Mouse (Mus musculus) spleen, postnatal 0 days (tissue): ENCODE measurements around the gene Adam15. TPM values are rescaled to one million over a fixed set of nuclear protein-coding genes. Genes with fewer than 3 reads are reported as not detected.

Experiments
- polyA plus RNA-seq: library from polyadenylated mRNA; unstranded; fragments of >200 nt; fragmentation: Nextera tagmentation; extraction: Ambion mirVana; gene quantifications from 2 replicates; pipeline ENCODE4 v1.2.1, GENCODE M21; 2015

Adam15 gene
- 32.1 and 39.1 TPM in 2 replicates for polyA plus RNA-seq

DNA sequence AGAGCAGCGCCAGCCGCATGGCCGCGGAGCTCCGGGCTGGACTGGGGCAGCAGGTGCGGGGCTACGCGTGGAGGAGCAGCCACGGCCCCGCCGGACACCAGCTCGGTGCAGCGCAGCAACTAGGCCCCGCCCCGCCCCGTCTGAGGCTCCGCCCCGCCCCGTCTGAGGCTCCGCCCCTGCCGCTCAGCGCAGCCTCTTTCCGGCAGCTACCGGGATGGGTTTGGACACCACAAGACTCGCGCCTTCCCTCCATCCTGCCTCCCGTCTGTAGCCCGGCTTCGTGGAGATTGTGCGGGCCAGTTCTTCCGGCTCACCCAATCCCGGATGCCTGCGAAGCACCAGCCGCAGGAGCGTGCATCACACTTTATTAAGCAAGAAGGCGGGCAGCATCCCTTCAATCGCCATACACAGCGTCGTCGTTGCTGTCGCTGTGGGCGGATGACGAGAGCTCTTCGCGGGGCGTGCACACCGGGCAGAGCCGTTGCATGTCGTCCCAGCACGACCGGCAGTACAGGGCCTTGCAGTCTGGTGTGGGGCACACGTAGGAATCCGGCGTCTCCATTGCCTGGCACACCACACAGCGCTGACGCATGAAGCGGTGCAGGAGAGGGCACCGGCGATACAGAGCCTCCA, at the start of gene Adam15:
Gene Adam15, minus strand, starts transcription at position 128 of the 633 bp plus-strand sequence.

DNA sequence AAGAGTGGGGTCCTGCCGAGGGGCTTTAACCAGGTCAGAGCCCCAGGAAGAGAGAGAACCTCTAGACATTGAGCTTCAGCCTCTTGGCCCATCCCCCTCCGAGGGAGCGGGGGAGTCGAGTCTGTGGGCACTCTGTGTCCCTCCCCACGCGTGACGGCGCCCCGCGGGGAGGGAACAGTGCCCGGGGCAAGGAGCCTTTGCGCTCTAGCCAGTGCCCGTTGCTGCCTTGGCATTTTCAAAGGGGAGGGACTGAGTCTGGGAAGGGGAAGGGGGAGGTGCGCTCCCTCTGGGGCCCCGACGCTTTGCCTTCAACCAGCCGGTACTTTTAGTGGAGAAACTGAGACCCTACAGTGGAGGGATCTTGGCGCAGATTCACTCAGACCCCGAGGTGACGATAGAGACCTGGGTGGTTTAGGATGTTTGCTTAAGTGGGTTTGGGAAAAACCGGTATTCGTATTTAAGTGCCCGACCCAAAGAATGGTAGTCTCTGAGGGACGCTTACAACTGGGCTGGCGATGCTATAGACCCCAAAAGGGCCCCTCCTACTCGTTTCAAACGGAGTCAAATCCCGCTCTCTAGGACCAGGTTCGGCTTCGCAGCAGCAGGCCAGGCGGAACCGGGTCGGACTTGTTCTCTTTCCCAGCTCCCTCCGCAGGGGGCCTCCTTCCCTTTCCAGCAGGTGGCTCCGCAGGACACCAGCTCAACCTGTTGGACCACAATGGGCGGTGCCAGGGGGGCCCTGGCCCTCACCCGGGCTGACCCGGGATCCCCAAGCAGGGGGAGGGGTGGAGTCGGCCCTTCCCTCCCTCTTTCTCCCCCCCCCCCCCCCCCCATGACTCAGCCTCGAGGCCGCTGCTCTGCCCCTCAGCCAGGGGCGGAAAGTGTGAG, 44.5 kb upstream of the Adam15 start, which contains the start of gene Zbtb7b:
Gene Zbtb7b, minus strand, starts transcription at position 771 of the 888 bp plus-strand sequence.

DNA sequence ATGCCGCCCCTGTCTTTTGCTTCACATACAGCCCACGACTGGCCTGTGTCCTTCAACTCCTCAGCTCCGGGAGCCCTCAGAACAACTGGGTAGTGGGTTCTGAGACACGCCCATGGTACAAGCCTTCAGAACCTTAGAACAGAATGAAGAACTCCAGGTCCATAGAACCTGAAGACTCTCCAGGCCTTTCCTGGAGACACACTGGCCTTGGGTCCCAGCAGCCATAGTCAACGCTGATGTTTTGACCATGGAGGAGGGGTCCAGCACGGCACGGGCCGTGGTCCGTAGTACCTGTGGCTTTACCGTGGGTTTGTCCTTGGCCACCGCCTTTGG, 15.3 kb upstream of the Adam15 start, which contains the start of gene Dcst1:
Gene Dcst1, minus strand, starts transcription at position 101 of the 333 bp plus-strand sequence.

DNA sequence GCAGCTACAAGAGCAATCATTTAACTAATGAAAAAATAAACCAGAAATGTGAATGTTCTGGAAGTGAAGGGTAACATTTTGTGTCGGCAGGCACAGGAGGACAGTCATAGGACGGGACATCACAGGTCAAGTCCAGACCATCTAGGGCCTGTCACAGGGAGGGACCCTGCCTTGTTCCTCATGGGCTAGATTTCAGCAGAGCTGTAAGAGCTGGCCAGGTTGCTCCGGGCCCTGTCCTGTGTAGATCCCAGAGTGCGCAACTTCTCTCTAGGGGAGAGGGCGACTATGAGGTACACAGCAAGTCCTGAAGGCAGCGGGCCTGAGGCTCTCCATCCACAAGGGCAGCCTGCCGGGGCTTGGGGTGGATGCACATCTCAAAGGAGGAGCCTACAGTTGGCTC, 11.9 kb upstream of the Adam15 start, which contains the start of gene Dcst2:
Gene Dcst2, plus strand, starts transcription at position 301 of the 400 bp plus-strand sequence.

DNA sequence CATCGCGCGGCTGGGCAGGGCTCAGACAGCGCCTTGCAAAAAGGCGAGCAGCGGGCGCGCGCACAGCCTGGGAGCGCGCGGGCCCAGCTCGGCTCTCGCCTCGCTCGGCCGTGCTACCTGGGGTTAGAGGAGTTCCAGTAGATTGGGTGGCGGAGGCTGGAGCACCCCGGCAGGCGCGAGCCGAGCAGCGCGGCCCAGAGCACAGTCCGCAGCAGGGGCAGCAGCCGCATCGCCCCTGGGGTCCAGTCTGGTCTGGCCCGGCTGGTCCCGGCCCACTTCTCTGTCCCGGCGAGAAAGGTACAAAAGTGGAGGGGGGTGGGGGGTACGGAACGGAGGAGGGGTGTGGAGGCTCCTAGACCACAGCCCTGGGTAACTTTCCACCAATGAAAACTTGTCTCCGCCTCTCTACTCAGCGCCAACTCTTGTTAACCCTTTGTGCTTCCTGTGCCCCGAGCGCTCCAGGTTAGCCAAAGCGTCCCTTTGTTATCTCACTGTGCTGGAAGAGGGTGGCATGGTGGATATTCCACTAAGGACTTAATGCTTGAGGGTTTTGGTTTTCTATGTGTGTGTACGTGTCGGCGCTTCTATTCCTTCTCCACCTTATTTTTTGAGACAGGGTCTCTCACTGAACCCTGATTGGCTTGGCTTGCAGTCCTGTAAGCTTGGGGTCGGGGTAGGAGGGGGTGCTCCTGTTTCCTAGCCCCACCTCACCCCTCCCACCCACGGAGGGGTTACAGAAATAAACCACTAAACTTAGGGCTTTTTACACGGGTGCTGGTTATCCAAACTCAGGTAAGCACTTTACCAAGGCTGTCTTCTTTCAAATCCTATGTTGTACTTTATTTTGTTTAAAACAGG, 11.8 kb downstream of the Adam15 start, which contains the start of gene Efna4:
Gene Efna4, minus strand, starts transcription at position 308 of the 858 bp plus-strand sequence.

DNA sequence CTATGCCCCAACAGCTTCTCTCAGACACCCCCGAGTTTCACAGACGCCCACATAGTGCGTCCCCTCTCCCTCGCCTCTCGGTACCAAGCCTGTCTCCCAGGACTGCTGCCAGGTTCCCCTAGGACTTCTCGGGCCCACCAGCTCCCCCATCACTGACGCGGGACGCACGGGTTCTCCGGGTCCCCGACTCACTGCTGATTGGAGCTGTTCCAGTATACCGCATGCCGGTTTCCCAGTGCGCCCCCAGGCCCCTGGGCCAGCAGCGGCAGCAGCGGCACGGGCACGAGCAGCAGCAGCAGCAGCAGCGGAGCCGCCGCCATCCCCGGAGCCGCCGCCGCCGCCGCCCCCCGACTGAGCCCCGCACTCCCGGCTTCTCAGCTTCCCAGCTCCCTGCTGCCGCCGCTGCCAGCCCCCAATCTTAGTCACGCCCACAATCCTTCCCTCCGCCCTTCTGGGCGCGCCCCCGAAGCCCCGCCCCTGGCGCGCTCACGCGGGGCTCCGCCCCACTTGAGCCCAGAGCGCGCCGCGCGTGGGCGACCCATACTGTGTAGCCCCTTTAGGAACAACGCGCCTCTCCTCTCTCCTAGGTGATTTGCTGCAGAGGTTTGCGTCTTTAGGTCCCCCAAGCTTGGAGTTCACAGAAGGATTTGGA, 27.2 kb downstream of the Adam15 start, which contains the start of gene Efna3:
Gene Efna3, minus strand, starts transcription at position 452 of the 652 bp plus-strand sequence.

Other genes starting within 250 kb of the Adam15 start
- gene Gm43738, start 248.9 kb downstream of the Adam15 start, polyA plus RNA-seq, result not detected in 2 replicates
- gene Fdps, start 248.0 kb downstream of the Adam15 start, polyA plus RNA-seq, result 52.6 and 62.7 TPM in 2 replicates
- 37.9 and 48.2 TPM in 2 replicates for gene Pklr, start 213.9 kb downstream of the Adam15 start, polyA plus RNA-seq
- 0.87 and 0.97 TPM in 2 replicates for gene Hcn3, start 189.8 kb downstream of the Adam15 start, polyA plus RNA-seq
- gene Clk2, start 185.2 kb downstream of the Adam15 start, polyA plus RNA-seq, result 14.5 and 15.9 TPM in 2 replicates
- 51.1 and 56.9 TPM in 2 replicates for gene Scamp3, start 172.5 kb downstream of the Adam15 start, polyA plus RNA-seq
- 3.4 and 7.0 TPM in 2 replicates for gene Fam189b, start 166.9 kb downstream of the Adam15 start, polyA plus RNA-seq
- gene Gba, start 147.1 kb downstream of the Adam15 start, polyA plus RNA-seq, result 27.4 and 34.1 TPM in 2 replicates
- gene Thbs3, start 134.8 kb downstream of the Adam15 start, polyA plus RNA-seq, result 4.1 and 6.7 TPM in 2 replicates
- 110 and 117 TPM in 2 replicates for gene Mtx1, start 122.9 kb downstream of the Adam15 start, polyA plus RNA-seq
- 0.24 and 0.66 TPM in 2 replicates for gene Muc1, start 120.9 kb downstream of the Adam15 start, polyA plus RNA-seq
- 142 and 145 TPM in 2 replicates for gene Krtcap2, start 104.0 kb downstream of the Adam15 start, polyA plus RNA-seq
- 0.10 and 0.32 TPM in 2 replicates for gene Trim46, start 103.7 kb downstream of the Adam15 start, polyA plus RNA-seq
- 92.8 and 112 TPM in 2 replicates for gene Dpm3, start 90.6 kb downstream of the Adam15 start, polyA plus RNA-seq
- gene Slc50a1, start 79.4 kb downstream of the Adam15 start, polyA plus RNA-seq, result 36.7 and 47.5 TPM in 2 replicates
- 12.4 and 15.9 TPM in 2 replicates for gene Efna1, start 68.9 kb downstream of the Adam15 start, polyA plus RNA-seq
- 0.12 and 0.20 TPM in 2 replicates for gene Efna3, start 27.0 kb downstream of the Adam15 start, polyA plus RNA-seq
- gene Efna4, start 12.0 kb downstream of the Adam15 start, polyA plus RNA-seq, result 2.4 and 2.6 TPM in 2 replicates
- 0.07 TPM in 1 of 2 replicates, not detected in the other for gene Dcst2, start 12.0 kb upstream of the Adam15 start, polyA plus RNA-seq
- gene Dcst1, start 15.3 kb upstream of the Adam15 start, polyA plus RNA-seq, result 0.10 and 0.22 TPM in 2 replicates
- 2.5 and 4.8 TPM in 2 replicates for gene Zbtb7b, start 44.8 kb upstream of the Adam15 start, polyA plus RNA-seq
- gene Lenep, start 52.8 kb upstream of the Adam15 start, polyA plus RNA-seq, result not detected in 2 replicates
- 17.2 and 17.7 TPM in 2 replicates for gene Flad1, start 61.9 kb upstream of the Adam15 start, polyA plus RNA-seq
- gene Cks1b, start 68.4 kb upstream of the Adam15 start, polyA plus RNA-seq, result 345 and 362 TPM in 2 replicates
- 42.6 and 45.2 TPM in 2 replicates for gene Shc1, start 68.4 kb upstream of the Adam15 start, polyA plus RNA-seq
- 13.2 and 16.6 TPM in 2 replicates for gene Pygo2, start 80.2 kb upstream of the Adam15 start, polyA plus RNA-seq
- gene Pbxip1, start 86.7 kb upstream of the Adam15 start, polyA plus RNA-seq, result 19.8 and 25.3 TPM in 2 replicates
- gene Pmvk, start 104.5 kb upstream of the Adam15 start, polyA plus RNA-seq, result 25.5 and 26.8 TPM in 2 replicates
- 0.43 and 1.0 TPM in 2 replicates for gene Kcnn3, start 170.2 kb upstream of the Adam15 start, polyA plus RNA-seq